Mouse (Mus musculus): ENCODE results near the gene Sirt2. TPM values are rescaled to one million over a fixed set of nuclear protein-coding genes. Genes with fewer than 3 reads are reported as not detected.

Gene Sirt2
- 24.5 and 24.9 TPM in 2 replicates for total RNA-seq (2017)

GRCm38 (mm10) chr7:28766173-28766879 lies at the start of gene Sirt2:
Gene Sirt2 (plus strand): TSS chr7:28766735.
- ATAC-seq (replicated peaks; ENCODE audit: low read depth, poor library complexity, severe bottlenecking): peak; percentile 92

GRCm38 (mm10) chr7:28717726-28718125 lies 48.8 kb upstream of the Sirt2 start:
- no peak for ATAC-seq (replicated peaks; ENCODE audit: low read depth, poor library complexity, severe bottlenecking)

DNA sequence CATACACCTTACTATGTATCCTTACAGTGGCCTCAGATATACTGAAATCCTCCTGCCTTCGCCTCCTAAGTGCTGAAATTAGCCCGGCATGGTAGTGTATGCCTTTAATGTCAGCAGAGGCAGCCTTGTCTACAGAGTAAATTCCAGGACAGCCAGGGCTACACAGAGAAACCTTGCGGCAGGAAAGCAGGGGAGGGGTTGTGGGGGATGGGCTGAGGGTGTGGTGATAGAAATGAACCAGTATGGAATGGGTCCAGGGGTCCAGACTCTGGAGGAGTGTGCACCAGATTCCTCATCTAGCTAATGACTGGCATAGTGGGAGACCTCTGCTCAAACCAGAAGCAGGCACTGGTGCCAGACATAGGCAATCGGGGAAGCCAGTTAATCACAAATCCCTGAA lies 47.4 kb upstream of the Sirt2 start:
- ATAC-seq (replicated peaks; ENCODE audit: low read depth, poor library complexity, severe bottlenecking): no peak

DNA sequence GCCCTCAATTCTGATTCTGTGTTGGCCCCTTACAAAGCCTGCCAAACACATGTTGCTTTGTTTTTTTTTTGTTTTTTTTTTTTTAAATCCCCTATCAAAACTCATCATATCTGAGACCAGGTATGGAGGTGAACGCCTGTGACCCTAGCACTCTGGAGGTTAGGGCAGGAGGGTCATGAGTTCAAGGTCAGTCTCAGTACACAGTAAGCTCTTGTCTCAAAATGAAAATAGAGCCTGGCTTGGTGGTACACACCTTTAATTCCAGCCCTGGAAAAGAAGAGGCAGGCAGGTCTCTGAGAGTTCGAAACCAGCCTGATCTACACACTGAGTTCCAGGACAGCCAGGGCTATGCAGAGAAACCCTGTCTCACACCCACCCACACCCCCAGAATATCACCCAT lies 46.9 kb upstream of the Sirt2 start:
- ATAC-seq (replicated peaks; ENCODE audit: low read depth, poor library complexity, severe bottlenecking): no peak

DNA sequence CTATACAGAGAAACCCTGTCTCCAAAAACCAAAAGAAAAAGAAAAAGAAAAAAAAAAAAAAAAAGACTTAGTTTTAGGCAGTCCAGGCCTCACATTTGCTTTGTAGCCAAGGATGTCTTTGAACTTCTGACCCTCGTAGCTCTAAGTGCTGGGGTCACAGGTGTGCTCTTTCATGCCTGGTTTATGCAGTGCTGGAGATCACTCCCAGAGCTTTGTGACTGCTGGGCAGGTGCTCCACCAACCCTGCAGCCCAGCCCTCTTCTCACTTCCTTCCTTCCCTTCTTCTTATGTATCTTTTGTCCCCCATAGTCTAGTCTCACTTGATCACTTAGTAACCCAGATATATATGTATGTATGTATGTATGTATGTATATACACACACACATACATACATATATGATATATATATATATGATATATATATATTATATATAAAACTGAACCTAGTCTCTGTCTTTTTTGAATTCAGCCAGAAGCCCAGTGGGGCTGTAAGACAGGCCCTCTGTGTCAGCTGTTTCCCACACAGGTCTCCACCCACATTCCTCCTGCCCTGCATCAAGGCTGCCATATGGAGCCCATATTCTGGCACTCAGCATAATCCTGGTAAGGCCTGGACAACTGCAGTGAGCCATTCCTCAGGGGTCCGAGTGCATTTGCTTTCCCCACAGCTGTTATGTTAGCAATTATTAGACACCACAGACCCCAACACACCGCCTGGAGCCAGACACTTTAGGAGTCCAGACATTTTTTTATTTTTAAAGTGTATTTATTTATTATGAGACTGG lies 45.6 kb upstream of the Sirt2 start:
- ATAC-seq (replicated peaks; ENCODE audit: low read depth, poor library complexity, severe bottlenecking): no peak

DNA sequence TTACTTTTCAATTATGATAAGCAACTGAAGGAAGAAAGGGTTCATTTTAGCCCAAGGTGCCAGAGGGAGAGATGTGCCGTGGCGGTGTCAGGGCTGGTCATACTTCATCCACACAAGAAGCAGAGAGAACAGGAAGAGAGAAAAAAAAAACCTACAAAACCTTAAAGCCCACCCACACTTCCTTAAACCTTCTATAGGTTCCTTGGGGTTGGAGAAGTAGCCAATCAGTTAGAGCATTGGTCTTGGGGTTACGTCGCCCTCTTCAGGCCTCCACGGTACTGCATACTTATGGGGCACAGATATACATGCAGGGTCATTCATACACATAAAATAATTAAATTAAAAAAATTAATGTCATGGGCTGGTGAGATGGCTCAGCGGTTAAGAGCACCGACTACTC lies 44.5 kb upstream of the Sirt2 start:
- no peak; the same call in 1 of the 2 replicates for ATAC-seq (replicated peaks; ENCODE audit: low read depth, poor library complexity, severe bottlenecking)

DNA sequence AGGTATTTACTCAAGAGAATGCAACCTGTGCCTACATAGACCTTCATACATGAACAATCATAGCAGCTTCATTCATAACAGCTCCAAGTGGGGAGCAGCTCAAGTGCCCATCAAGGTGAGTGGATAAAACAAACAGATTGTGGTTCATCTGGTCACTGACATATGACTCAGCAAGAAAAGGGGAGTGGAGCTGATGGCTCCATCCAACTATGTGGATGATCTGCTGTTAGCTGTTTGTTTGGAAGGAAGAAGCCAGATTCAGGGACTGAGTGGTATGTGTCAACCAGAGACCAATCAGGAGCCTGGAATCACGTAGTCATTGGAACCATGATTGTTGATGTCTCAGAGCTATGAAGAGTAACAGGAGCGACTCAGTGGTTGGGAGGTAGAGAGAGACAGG lies 41.9 kb upstream of the Sirt2 start:
- no peak for ATAC-seq (replicated peaks; ENCODE audit: low read depth, poor library complexity, severe bottlenecking)

- ATAC-seq (replicated peaks; ENCODE audit: low read depth, poor library complexity, severe bottlenecking): peak; percentile 95
These were observed 39.9 kb upstream of the Sirt2 start for GRCm38 (mm10) chr7:28726600-28726999.

GRCm38 (mm10) chr7:28727649-28728340 lies 38.7 kb upstream of the Sirt2 start:
- ATAC-seq (replicated peaks; ENCODE audit: low read depth, poor library complexity, severe bottlenecking): no peak

DNA sequence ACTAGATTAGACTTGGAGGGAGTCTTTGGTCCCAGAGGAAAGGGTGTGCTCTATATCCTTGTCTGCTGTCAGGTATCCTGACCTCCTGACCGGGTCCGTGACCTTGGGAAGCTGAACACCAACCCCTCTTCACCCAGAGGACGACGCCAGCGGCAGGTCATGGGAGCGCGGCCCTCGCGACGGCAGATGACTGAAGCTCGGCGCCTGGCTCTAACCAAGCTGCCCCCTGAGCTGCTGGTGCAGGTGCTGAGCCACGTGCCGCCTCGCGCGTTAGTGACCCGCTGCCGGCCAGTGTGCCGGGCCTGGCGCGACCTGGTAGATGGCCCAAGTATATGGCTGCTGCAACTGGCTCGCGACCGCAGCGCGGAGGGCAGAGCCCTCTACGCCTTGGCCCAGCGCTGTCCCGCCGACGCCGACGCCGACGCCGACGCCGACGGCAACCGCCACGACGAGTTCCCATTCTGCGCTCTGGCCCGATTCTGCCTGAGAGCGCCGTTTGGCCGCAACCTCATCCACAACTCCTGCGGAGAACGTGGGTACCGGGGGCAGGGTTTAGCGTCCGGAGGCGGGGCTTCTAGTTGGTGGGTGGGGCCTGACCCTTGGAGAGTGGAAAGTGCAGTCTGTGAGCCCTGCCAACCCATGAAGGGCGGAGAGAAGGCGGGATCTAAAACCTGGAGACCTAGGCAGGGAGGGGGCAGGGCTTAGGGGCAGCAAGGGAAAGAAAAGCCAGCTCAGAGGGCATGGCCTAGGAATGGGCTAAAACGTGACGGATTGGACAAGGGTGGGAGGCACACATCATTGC lies 34.0 kb upstream of the Sirt2 start:
- peak; percentile 98 for ATAC-seq (replicated peaks; ENCODE audit: low read depth, poor library complexity, severe bottlenecking)

GRCm38 (mm10) chr7:28733211-28733610 lies 33.3 kb upstream of the Sirt2 start:
- 0 out of 2 replicates have a peak, but pooled peaks have one; percentile 6 for ATAC-seq (replicated peaks; ENCODE audit: low read depth, poor library complexity, severe bottlenecking)

DNA sequence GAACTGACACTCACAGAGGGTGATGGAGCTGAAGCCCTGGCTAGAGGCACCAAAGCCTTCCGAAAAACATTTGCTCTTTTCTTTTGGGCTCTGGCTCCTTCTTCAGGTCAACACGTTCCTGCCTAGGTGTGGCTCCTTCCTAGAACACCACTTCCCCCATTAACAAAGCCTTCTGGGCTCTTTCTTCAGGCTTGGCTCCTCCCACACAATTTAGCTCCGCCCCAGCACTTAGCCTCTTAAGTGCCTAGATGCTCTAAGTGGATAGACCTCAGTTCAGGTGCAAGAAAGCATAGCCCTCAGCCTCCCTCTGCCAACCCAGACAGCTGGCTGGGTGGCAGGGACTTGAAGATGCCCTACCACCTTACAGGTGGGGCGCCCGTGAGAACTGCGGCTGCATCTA lies 30.8 kb upstream of the Sirt2 start:
- no peak for ATAC-seq (replicated peaks; ENCODE audit: low read depth, poor library complexity, severe bottlenecking)

DNA sequence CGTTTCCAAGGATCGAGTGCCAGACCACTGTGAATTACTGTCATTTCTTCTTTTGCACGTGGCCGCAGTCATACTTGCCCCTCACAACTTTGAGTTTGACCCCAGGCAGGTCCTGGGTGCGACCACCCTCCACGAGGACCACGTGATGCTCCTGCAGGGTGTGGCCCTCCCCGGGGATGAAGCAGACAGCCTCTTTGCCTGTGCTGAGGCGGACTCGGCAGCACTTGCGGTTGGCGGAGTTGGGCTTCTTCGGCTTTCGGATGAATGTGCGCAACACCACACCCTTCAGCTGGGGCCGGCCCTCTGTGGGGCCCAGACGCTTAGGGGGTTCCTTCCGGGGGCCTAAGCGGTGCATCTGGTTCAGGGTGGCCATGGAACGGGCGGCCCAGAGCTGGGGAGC lies 26.7 kb upstream of the Sirt2 start:
- no peak for ATAC-seq (replicated peaks; ENCODE audit: low read depth, poor library complexity, severe bottlenecking)

GRCm38 (mm10) chr7:28740949-28741348 lies 25.6 kb upstream of the Sirt2 start:
- ATAC-seq (replicated peaks; ENCODE audit: low read depth, poor library complexity, severe bottlenecking): no peak

DNA sequence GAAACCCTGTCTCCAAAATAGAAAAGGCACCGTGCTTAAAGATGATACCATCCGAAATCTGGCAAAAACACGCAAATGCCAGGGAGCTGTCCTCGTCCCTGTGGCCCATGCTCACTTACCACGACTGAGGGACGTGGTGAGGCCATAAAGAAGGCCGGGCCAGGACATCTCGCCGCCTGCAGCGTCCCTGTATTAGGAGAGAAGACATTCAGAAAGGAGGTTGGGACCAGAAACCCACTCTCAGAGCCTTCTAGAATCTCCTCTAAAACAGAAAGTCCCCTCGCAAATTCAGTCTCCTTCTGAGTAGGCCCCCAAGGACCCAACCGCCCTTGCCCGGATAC lies 25.2 kb upstream of the Sirt2 start:
- no peak for ATAC-seq (replicated peaks; ENCODE audit: low read depth, poor library complexity, severe bottlenecking)

DNA sequence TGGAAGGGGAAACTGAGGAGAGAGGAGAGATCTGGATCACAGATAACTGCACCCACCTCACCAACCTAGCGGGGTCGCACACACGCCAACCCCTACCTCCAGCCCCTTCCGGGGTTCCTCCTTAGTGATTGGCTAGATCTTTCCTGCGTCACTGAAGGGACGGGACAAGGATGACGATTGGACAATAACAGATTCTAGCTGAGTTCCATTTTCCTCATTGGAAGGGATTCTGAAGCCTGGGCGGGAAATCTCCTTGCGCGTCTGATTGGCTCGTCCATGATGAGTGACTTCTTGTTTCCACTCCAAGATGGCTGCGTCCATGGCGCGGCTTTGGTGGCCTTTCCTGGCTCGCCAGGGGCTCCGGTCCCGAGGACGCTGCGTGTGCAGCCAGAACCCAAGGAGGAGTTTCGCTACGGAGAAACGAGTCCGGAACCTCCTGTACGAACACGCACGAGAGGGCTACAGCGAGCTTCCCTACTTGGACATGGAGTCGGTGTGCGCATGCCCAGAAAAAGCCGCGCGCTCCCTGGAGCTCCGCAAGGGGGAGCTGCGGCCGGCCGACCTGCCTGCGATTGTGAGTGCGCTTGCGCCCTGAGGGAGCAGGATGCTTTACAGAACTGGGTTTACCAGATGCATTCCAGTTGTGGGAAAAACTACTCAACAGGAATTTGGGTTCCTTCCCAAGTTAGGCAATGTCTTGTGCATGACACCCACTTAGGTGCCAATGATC lies 24.7 kb upstream of the Sirt2 start, which contains the start of the genes Mrps12 and Sars2:
TSS of gene Mrps12 (minus strand) at position 112 of the 730 bp plus-strand sequence.
TSS of gene Sars2 (plus strand) at position 284 of the 730 bp plus-strand sequence.
- ATAC-seq (replicated peaks; ENCODE audit: low read depth, poor library complexity, severe bottlenecking): peak; percentile 95

- no peak for ATAC-seq (replicated peaks; ENCODE audit: low read depth, poor library complexity, severe bottlenecking)
These were observed 16.6 kb upstream of the Sirt2 start for GRCm38 (mm10) chr7:28749935-28750334.

DNA sequence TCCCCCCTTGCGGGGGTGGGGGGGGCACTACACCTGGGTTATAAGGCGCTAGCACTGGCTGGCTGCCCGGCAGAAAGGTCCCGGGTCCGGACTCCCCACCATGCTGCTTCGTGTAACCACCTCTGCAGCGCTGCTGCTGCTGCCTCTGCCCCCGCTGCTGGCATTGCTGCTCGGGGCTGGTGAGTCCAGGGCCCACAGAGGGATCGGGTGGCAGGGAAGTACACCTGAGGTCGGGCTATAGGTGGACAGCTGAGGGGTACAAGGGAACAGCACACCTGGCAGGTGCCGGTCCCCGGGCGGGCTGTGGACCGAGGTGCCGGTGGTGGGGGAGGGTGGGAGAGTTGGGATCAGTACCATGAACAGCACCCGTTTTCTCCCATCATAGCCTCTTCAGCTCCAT lies 10.5 kb upstream of the Sirt2 start, which contains the start of gene Ccer2:
TSS of gene Ccer2 (plus strand) at position 96 of the 400 bp plus-strand sequence.
- ATAC-seq (replicated peaks; ENCODE audit: low read depth, poor library complexity, severe bottlenecking): peak; percentile 24; the same call in 1 of the 2 replicates

DNA sequence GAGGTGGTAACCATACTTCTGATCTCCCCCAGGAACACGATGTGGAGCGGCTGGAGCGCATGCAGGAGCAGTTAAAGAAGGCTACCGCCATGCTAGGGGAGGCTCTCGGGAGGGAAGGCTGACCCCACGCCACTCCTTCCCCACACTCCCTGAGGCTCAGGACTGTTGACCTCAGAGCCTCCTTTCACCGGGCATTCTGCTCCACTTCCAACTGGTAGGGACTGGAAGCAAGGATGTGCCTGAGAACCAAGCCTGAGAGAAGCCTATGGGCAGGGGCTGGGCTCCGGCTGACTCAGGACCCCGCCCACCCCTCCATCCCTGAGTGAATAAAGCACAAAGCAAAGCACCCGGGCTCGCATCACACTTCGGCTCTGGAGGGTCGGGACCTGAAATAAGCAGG lies 7.9 kb upstream of the Sirt2 start:
- no peak for ATAC-seq (replicated peaks; ENCODE audit: low read depth, poor library complexity, severe bottlenecking)
